Mouse (Mus musculus) kidney, adult 2 months (tissue): Measurements from ENCODE around the gene Zfp941.

Experiments
- CTCF ChIP-seq: fragments of 200-500 bp; conservative IDR thresholded peaks from 2 replicates; pipeline ENCODE4 v1.5.1; 2011; ENCODE audit warnings: low read depth, mild to moderate bottlenecking, control low read depth, low read length, moderate library complexity, mixed read lengths; ENCODE audit not compliant: insufficient read depth, insufficient read length
- POLR2A ChIP-seq: fragments of 200-500 bp; IDR thresholded peaks from one replicate; pipeline ENCODE4 v1.6.1; 2011; ENCODE audit warnings: low read depth, low read length, control low read depth

- TF ChIP-seq CTCF (no peak), POLR2A (no peak)
Observed at GRCm38 (mm10) chr7:140835758-140836087, 13.7 kb upstream of the Zfp941 start.
